Mouse (Mus musculus): Measurements from ENCODE around the gene Card11.

Card11 gene

GRCm38 (mm10) chr5:140855909-140856530, 144.4 kb downstream of the Card11 start:
- intact Hi-C loops (cut with DNase I): no loop called here

GRCm38 (mm10) chr5:140854700-140855099, 145.7 kb downstream of the Card11 start:
- intact Hi-C loops (cut with DNase I): no loop called here

GRCm38 (mm10) chr5:140853723-140854122, 146.7 kb downstream of the Card11 start:
- intact Hi-C loops (cut with DNase I): no loop called here

- intact Hi-C loops (cut with DNase I): no loop called here
These were observed 147.9 kb downstream of the Card11 start for GRCm38 (mm10) chr5:140852435-140852996.

- intact Hi-C loops (cut with DNase I): no loop called here
These were observed 153.1 kb downstream of the Card11 start for GRCm38 (mm10) chr5:140847300-140847729.

- intact Hi-C loops (cut with DNase I): no loop called here
These were observed 158.4 kb downstream of the Card11 start for GRCm38 (mm10) chr5:140841942-140842341.

GRCm38 (mm10) chr5:140831064-140831431, 169.3 kb downstream of the Card11 start:
- intact Hi-C loops (cut with DNase I): no loop called here

- intact Hi-C loops (cut with DNase I): no loop called here
These were observed 169.9 kb downstream of the Card11 start, which contains the start of gene Gna12 for GRCm38 (mm10) chr5:140830314-140831063. Gna12 (minus strand) TSS chr5:140830431.

GRCm38 (mm10) chr5:140829911-140830294, 170.5 kb downstream of the Card11 start:
- intact Hi-C loops (cut with DNase I): loop anchor here (5.0 kb wide), 1 partner anchor 63 kb away; no protein-coding TSS in a partner anchor

GRCm38 (mm10) chr5:140829081-140829910, 171.1 kb downstream of the Card11 start:
- intact Hi-C loops (cut with DNase I): loop anchor here (5.0 kb wide), 1 partner anchor 62 kb away; no protein-coding TSS in a partner anchor

GRCm38 (mm10) chr5:140828363-140828762, 172.0 kb downstream of the Card11 start:
- intact Hi-C loops (cut with DNase I): loop anchor here (5.0 kb wide), 1 partner anchor 61 kb away; no protein-coding TSS in a partner anchor

GRCm38 (mm10) chr5:140827896-140828295, 172.5 kb downstream of the Card11 start:
- intact Hi-C loops (cut with DNase I): loop anchor here (5.0 kb wide), 1 partner anchor 61 kb away; no protein-coding TSS in a partner anchor

- intact Hi-C loops (cut with DNase I): loop anchor here (5.0 kb wide), 1 partner anchor 60 kb away; no protein-coding TSS in a partner anchor
These were observed 173.0 kb downstream of the Card11 start for GRCm38 (mm10) chr5:140827413-140827812.

GRCm38 (mm10) chr5:140826796-140827195, 173.6 kb downstream of the Card11 start:
- intact Hi-C loops (cut with DNase I): loop anchor here (5.0 kb wide), 1 partner anchor 59 kb away; no protein-coding TSS in a partner anchor

- intact Hi-C loops (cut with DNase I): loop anchor here (5.0 kb wide), 1 partner anchor 59 kb away; no protein-coding TSS in a partner anchor
These were observed 174.3 kb downstream of the Card11 start for GRCm38 (mm10) chr5:140826118-140826517.

GRCm38 (mm10) chr5:140824126-140824525, 176.3 kb downstream of the Card11 start:
- intact Hi-C loops (cut with DNase I): loop anchor here (5.0 kb wide), 1 partner anchor 37 kb away; no protein-coding TSS in a partner anchor

GRCm38 (mm10) chr5:140823386-140823785, 177.0 kb downstream of the Card11 start:
- intact Hi-C loops (cut with DNase I): loop anchor here (5.0 kb wide), 1 partner anchor 36 kb away; no protein-coding TSS in a partner anchor

All from adrenal gland (tissue).